In genomic region chr13:49167081-49167480, GRCm38 (mm10) we compare ENCODE assay signal across 19 mouse cellular contexts. TPM values are rescaled to one million over a fixed set of nuclear protein-coding genes. Genes with fewer than 3 reads are reported as not detected.
"Had no signal": no experiment of that assay in that cellular context is flagged by ENCODE, and none has a peak within 500 bp of the region (broad histone marks: within the 10 kb centered on the region; RNA-seq: fewer than 3 reads in every experiment).

No protein-coding gene starts in this region.

- H3K27me3 ChIP-seq: intestine, embryonic 15.5 days; lung, embryonic 15.5 days; midbrain, embryonic 12.5 days; midbrain, embryonic 15.5 days; neural tube, embryonic 12.5 days had no signal

- H3K4me1 ChIP-seq: liver, embryonic 13.5 days; lung, embryonic 15.5 days; midbrain, embryonic 12.5 days; midbrain, embryonic 15.5 days; neural tube, embryonic 12.5 days had no signal

- H3K36me3 ChIP-seq: intestine, embryonic 15.5 days; liver, embryonic 13.5 days; lung, embryonic 15.5 days; midbrain, embryonic 12.5 days; midbrain, embryonic 15.5 days; neural tube, embryonic 12.5 days; neural tube, embryonic 15.5 days had no signal

- H3K27ac ChIP-seq: intestine, embryonic 15.5 days; kidney, postnatal 0 days; layer of hippocampus, adult 2 months; liver, embryonic 13.5 days; lung, embryonic 15.5 days; macrophage; midbrain, embryonic 12.5 days; midbrain, embryonic 15.5 days; neural tube, embryonic 12.5 days; neural tube, embryonic 15.5 days had no signal

- H3K4me3 ChIP-seq: intestine, embryonic 15.5 days; layer of hippocampus, adult 2 months; liver, embryonic 13.5 days; lung, embryonic 15.5 days; midbrain, embryonic 12.5 days; midbrain, embryonic 15.5 days; neural tube, embryonic 12.5 days; neural tube, embryonic 15.5 days had no signal

- H3K9ac ChIP-seq: intestine, embryonic 15.5 days; liver, embryonic 13.5 days; lung, embryonic 15.5 days; midbrain, embryonic 12.5 days; midbrain, embryonic 15.5 days; neural tube, embryonic 12.5 days; neural tube, embryonic 15.5 days had no signal

- DNase-seq: kidney, adult 11 months; kidney, adult 8-10 months; kidney, postnatal 25 days; layer of hippocampus, adult 9-11 months; liver, embryonic 13.5 days; right cerebral cortex, adult 18-20 months; right cerebral cortex, postnatal 14 days; right cerebral cortex, postnatal 4 days; thymus, adult 18-20 months; thymus, postnatal 36 days had no signal

- ATAC-seq: intestine, embryonic 15.5 days; midbrain, embryonic 15.5 days had no signal

- H3K4me2 ChIP-seq: intestine, embryonic 15.5 days; liver, embryonic 13.5 days; lung, embryonic 15.5 days; midbrain, embryonic 12.5 days; midbrain, embryonic 15.5 days; neural tube, embryonic 12.5 days; neural tube, embryonic 15.5 days had no signal

- H3K9me3 ChIP-seq: intestine, embryonic 15.5 days; liver, embryonic 13.5 days; lung, embryonic 15.5 days; midbrain, embryonic 12.5 days; midbrain, embryonic 15.5 days; neural tube, embryonic 12.5 days; neural tube, embryonic 15.5 days had no signal

RNA-seq across cellular contexts. Expression of gene Wnk2, which starts 19.3 kb away (rescaled TPM):
- polyA plus RNA-seq: macrophage had no signal
